Mouse (Mus musculus) kidney, embryonic 16.5 days (tissue): ENCODE measurements around the gene Svip. TPM values are rescaled to one million over a fixed set of nuclear protein-coding genes. Genes with fewer than 3 reads are reported as not detected.
A peak's percentile ranks its signal among the peaks of the same experiment; 100 is the strongest.

Source experiments
- ATAC-seq: fragments of 200-750 bp; cut with Nextera tagmentation; 2 replicates; pipeline ENCODE4 v1.8.0; 2017; ENCODE audit warnings: moderate TSS enrichment; ENCODE audit not compliant: low FRiP score, low TSS enrichment
- H3K27ac ChIP-seq: fragments of 300-500 bp; sonication (generic); 2 replicates; pipeline ENCODE4 v1.5.1; 2014; ENCODE audit warnings: low read length
- H3K27me3 ChIP-seq: fragments of 300-500 bp; sonication (generic); 2 replicates; pipeline ENCODE4 v1.6.1; 2014; ENCODE audit warnings: low read length, control low read depth, mixed read lengths; ENCODE audit not compliant: insufficient read depth
- H3K36me3 ChIP-seq: fragments of 300-500 bp; sonication (generic); 2 replicates; pipeline ENCODE4 v1.6.1; 2014; ENCODE audit warnings: low read length, control low read depth, mixed read lengths; ENCODE audit not compliant: insufficient read depth
- H3K4me1 ChIP-seq: fragments of 300-500 bp; sonication (generic); 2 replicates; pipeline ENCODE4 v1.6.1; 2014; ENCODE audit warnings: low read length, control low read depth, mixed read lengths; ENCODE audit not compliant: insufficient read depth
- H3K4me2 ChIP-seq: fragments of 300-500 bp; sonication (generic); replicated peaks from 2 replicates; pipeline ENCODE4 v1.6.1; 2014; ENCODE audit warnings: low read depth, low read length
- H3K4me3 ChIP-seq: fragments of 300-500 bp; sonication (generic); 2 replicates; pipeline ENCODE4 v1.5.1; 2014; ENCODE audit warnings: mild to moderate bottlenecking, low read length
- H3K9ac ChIP-seq: fragments of 300-500 bp; sonication (generic); replicated peaks from 2 replicates; pipeline ENCODE4 v1.6.1; 2014; ENCODE audit warnings: low read length
- H3K9me3 ChIP-seq: fragments of 300-500 bp; sonication (generic); 2 replicates; pipeline ENCODE4 v1.6.1; 2016; ENCODE audit warnings: low read length, control low read depth
- WGBS: fragments of 180-500 bp; shearing (Covaris S2); extraction: QIAGEN DNeasy Blood & Tissue Kit; methylation state at CpG from one replicate; pipeline ENCODE4 v1.1.7; 2014; 5-methylcytosine and 5-hydroxymethylcytosine counted together
- polyA plus RNA-seq: library from polyadenylated mRNA; unstranded; fragments of >200 nt; fragmentation: Nextera tagmentation; extraction: Ambion mirVana; gene quantifications from 2 replicates; pipeline ENCODE4 v1.2.1, GENCODE M21; 2015

Svip gene
- 11.0 and 11.3 TPM in 2 replicates for polyA plus RNA-seq

- Histone ChIP-seq H3K36me3 (no peaks in the 10 kb centered on the region), H3K9ac (peak within 1 kb of the TSS; percentile 65), H3K9me3 (no peaks in the 10 kb centered on the region), H3K27ac (peak within 1 kb of the TSS; percentile 82), H3K27me3 (no peaks in the 10 kb centered on the region), H3K4me2 (peak within 1 kb of the TSS; percentile 75), H3K4me1 (no peaks in the 10 kb centered on the region), H3K4me3 (peak within 1 kb of the TSS; percentile 61)
- peak; percentile 96 for ATAC-seq
- under 1% methylated on average over 39 of the region's 47 CpGs for WGBS
Observed at GRCm38 (mm10) chr7:52005511-52006295, at the start of gene Svip. TSS of gene Svip (minus strand) at chr7:52006018.

- no peaks in the 10 kb centered on the region for H3K4me1 ChIP-seq
- ATAC-seq = no peak; the same call in 1 of the 2 replicates
- H3K4me2 ChIP-seq = no peak overlapping the region
- H3K27me3 ChIP-seq = no peaks in the 10 kb centered on the region
- WGBS = 42% methylated on average over 8 of the region's 8 CpGs
- no peaks in the 10 kb centered on the region for H3K9me3 ChIP-seq
- no peak overlapping the region for H3K4me3 ChIP-seq
- H3K27ac ChIP-seq = no peak overlapping the region
- no peaks in the 10 kb centered on the region for H3K36me3 ChIP-seq
- H3K9ac ChIP-seq = no peak overlapping the region
Observed at GRCm38 (mm10) chr7:52037600-52038582, 32.1 kb upstream of the Svip start.

GRCm38 (mm10) chr7:52024050-52024626, 18.3 kb upstream of the Svip start:
- H3K4me1 ChIP-seq = no peaks in the 10 kb centered on the region
- no peak for ATAC-seq
- H3K27me3 ChIP-seq = no peaks in the 10 kb centered on the region
- no peak overlapping the region for H3K4me2 ChIP-seq
- 88% methylated on average over 5 of the region's 5 CpGs for WGBS
- H3K9ac ChIP-seq = no peak overlapping the region
- H3K4me3 ChIP-seq = no peak overlapping the region
- H3K9me3 ChIP-seq = no peaks in the 10 kb centered on the region
- no peak overlapping the region for H3K27ac ChIP-seq
- no peaks in the 10 kb centered on the region for H3K36me3 ChIP-seq

- 84% methylated on average over 4 of the region's 4 CpGs for WGBS
- Histone ChIP-seq H3K4me1 (no peaks in the 10 kb centered on the region), H3K9ac (no peak overlapping the region), H3K9me3 (no peaks in the 10 kb centered on the region), H3K4me3 (no peak overlapping the region), H3K4me2 (no peak overlapping the region), H3K36me3 (no peaks in the 10 kb centered on the region), H3K27ac (no peak overlapping the region), H3K27me3 (no peaks in the 10 kb centered on the region)
- ATAC-seq = no peak
Observed at GRCm38 (mm10) chr7:52022039-52022438, 16.2 kb upstream of the Svip start.

- no peaks in the 10 kb centered on the region for H3K36me3 ChIP-seq
- ATAC-seq = no peak
- H3K4me1 ChIP-seq = no peaks in the 10 kb centered on the region
- H3K9ac ChIP-seq = no peak within 1 kb of the TSS
- H3K4me2 ChIP-seq = no peak within 1 kb of the TSS
- 82% methylated on average over 3 of the region's 3 CpGs for WGBS
- H3K9me3 ChIP-seq = no peaks in the 10 kb centered on the region
- no peaks in the 10 kb centered on the region for H3K27me3 ChIP-seq
- no peak within 1 kb of the TSS for H3K4me3 ChIP-seq
- no peak within 1 kb of the TSS for H3K27ac ChIP-seq
Observed at GRCm38 (mm10) chr7:52015628-52016027, 9.8 kb upstream of the Svip start, which contains the start of gene 1700015G11Rik. TSS of gene 1700015G11Rik (minus strand) at chr7:52015728.

DNA sequence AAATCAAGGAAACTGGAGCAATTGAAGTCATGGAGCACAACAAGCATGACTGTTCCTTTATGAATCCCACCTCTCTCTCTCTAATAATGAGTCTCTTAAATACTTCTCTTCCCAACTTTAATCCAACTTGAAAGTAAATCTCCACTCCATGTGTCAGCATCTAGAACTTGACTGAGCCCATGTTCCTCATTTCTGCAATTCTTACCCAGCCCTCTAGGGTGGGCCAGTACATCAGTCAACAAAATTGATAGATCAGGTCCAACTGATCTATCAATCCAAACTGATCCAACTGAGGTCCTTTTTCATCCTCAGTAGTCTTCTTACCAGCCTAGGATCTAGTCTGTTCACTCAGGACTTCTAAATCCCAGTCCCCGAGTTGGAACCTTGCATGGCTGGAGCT, 9.4 kb upstream of the Svip start:
- no peak for ATAC-seq
- no peaks in the 10 kb centered on the region for H3K4me1 ChIP-seq
- no peaks in the 10 kb centered on the region for H3K36me3 ChIP-seq
- no peak overlapping the region for H3K27ac ChIP-seq
- no peaks in the 10 kb centered on the region for H3K27me3 ChIP-seq
- no peak overlapping the region for H3K4me2 ChIP-seq
- no peak overlapping the region for H3K4me3 ChIP-seq
- WGBS = 79% methylated on average over 1 of the region's 1 CpGs
- H3K9ac ChIP-seq = no peak overlapping the region
- no peaks in the 10 kb centered on the region for H3K9me3 ChIP-seq

DNA sequence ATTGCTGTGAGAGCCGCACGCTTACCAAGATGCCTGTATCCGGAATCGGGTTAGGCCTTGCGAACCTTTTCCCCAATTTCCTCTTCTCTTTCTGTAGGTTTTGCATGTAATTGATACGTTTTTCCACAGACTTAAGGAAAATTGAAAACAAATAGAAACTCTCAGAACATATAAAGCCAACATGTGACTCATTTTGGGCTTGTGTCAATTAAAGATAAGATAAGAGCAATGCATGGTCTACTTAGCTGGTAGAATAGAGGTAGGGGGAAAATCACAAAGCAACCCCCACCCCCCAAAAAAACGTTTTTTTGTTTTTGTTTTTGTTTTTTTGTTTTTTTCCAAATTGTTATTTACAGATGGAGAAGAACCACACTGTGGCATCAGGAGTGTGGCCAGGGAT, 7.6 kb upstream of the Svip start:
- no peaks in the 10 kb centered on the region for H3K36me3 ChIP-seq
- no peak overlapping the region for H3K27ac ChIP-seq
- H3K27me3 ChIP-seq = no peaks in the 10 kb centered on the region
- WGBS = 77% methylated on average over 7 of the region's 7 CpGs
- ATAC-seq = no peak
- H3K4me2 ChIP-seq = no peak overlapping the region
- H3K4me3 ChIP-seq = no peak overlapping the region
- no peaks in the 10 kb centered on the region for H3K9me3 ChIP-seq
- H3K4me1 ChIP-seq = no peaks in the 10 kb centered on the region
- no peak overlapping the region for H3K9ac ChIP-seq

DNA sequence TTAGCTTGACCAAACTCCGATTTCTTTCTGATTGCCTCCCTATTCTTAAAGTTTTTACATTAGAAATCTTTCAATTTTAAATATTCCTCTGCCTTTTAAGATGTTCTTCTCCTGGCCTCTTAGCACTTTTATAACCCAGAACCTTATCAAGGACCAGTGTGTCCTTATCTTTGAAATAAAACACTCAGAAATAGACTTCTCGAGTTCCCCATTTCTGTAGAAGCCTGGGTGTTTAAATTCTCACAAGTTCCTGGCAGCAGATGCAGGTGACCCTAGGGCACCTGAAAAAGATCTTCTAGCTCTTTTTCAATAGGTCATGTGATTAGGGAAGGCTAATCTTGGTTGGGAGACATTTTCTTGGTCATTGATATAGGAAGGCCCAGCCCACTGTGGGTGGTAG, 1.3 kb upstream of the Svip start:
- Histone ChIP-seq H3K4me1 (no peaks in the 10 kb centered on the region), H3K9ac (no peak overlapping the region)
- 85% methylated on average over 2 of the region's 2 CpGs for WGBS

GRCm38 (mm10) chr7:52006296-52006630, 445 bp upstream of the Svip start:
- H3K9ac ChIP-seq = peak overlapping the region; percentile 45; the same call in 1 of the 2 replicates
- WGBS = under 1% methylated on average over 9 of the region's 9 CpGs
- H3K4me1 ChIP-seq = no peaks in the 10 kb centered on the region
- H3K27me3 ChIP-seq = no peaks in the 10 kb centered on the region
- H3K27ac ChIP-seq = peak overlapping the region; percentile 37; the same call in 1 of the 2 replicates
- H3K4me3 ChIP-seq = peak overlapping the region; percentile 61
- H3K36me3 ChIP-seq = no peaks in the 10 kb centered on the region
- no peaks in the 10 kb centered on the region for H3K9me3 ChIP-seq
- no peak for ATAC-seq
- H3K4me2 ChIP-seq = peak overlapping the region; percentile 75

More for the DNA sequence above, 1.3 kb upstream of the Svip start:
- Histone ChIP-seq H3K27ac (no peak overlapping the region), H3K36me3 (no peaks in the 10 kb centered on the region), H3K27me3 (no peaks in the 10 kb centered on the region), H3K4me2 (no peak overlapping the region), H3K4me3 (no peak overlapping the region), H3K9me3 (no peaks in the 10 kb centered on the region)
- no peak for ATAC-seq
